Mouse (Mus musculus) inflammation-experienced regulatory T-cells, adult 6 months (primary cell): ENCODE data around the gene Plxna2. TPM values are rescaled to one million over a fixed set of nuclear protein-coding genes. Genes with fewer than 3 reads are reported as not detected.

Experiments used
- ATAC-seq: one replicate; pipeline ENCODE4 v1.8.0; 2017
- polyA plus RNA-seq, 3 experiments: library from polyadenylated mRNA; unstranded; fragments of 100-300 nt; shearing (Covaris generic); gene quantifications; one replicate each; pipeline ENCODE4 v1.2.1; 2017

Gene Plxna2
- under 1 TPM in 1 of 3 experiments, not detected in 2; 0.15 TPM for polyA plus RNA-seq

GRCm38 (mm10) chr1:194617918-194618317 lies at the start of gene Plxna2:
Gene Plxna2 (plus strand): TSS chr1:194618218.
- no peak for ATAC-seq

- no peak for ATAC-seq
These were observed 44.1 kb upstream of the Plxna2 start for GRCm38 (mm10) chr1:194573870-194574269.

DNA sequence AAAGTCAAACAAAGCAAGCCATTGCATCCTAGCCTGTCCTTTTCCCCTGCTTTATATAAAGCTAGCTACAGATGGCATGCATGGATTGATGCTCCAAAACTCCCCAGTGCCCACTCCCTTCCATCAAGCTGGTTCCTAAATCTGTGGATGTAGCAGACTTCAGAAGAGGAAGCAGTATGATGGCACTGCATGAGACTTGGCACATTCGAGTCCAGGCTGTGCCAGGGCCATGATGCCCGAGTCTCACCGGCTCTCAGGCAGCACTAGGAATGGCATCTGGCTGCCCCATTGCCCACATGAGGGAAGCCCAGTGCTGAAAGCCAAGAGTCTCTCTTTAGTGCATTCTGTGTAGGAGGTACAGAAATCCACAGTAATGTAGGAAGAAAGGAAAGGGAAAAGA lies 39.7 kb upstream of the Plxna2 start:
- no peak for ATAC-seq

- ATAC-seq = no peak
These were observed 37.5 kb upstream of the Plxna2 start for GRCm38 (mm10) chr1:194580539-194580938.

- no peak for ATAC-seq
These were observed 31.3 kb upstream of the Plxna2 start for GRCm38 (mm10) chr1:194586670-194587069.

DNA sequence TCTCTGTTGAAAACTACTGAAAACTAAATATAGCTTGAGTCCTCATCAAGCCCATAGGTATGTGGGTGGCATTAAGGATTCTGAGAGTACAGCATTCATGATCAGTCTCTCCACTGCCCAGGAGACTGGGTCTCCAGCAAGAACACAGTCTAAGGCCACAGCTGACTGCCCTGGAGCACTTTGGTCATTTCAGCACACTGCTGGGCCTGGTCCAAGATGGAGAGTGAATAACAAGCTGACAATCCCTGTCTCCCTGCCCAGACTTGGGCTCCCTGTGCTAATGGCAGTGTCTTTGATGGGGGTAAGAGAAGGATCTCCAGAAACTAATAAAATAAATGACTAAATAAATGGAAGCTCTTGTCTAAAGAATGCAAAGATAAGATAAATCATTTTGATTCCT lies 30.5 kb upstream of the Plxna2 start:
- no peak for ATAC-seq

DNA sequence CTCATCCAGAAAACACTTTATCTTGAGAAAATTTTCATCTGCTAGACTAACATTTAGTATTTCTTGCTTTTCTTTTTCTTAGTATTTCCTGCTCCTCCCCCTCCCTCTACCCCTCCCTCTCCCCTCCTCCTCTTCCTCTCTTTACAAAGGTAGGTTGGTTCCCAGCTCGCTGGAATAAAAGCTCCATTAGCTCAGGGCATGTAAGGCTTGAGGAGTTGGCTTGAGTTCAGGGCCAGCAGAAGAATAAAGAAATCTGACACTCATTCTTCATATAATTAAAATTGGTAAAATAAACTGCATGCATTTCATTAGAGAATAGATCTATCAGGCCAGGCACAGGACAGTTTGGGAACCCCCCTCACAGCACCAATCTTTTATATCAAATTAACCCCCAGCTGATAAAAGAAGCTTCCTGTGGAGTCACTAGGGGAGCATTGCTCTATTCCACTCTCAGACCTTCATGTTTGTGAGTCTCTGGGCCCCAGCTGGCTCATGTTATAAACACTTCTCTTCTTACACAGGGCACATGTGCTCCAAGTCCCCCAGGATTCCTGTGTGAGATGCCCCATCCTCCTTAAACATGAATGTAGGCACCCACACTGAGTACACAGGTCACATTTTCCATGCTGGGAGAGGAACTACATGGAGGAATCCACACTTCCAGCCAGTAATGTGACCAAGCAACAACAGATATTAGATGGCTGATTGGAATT lies 29.9 kb upstream of the Plxna2 start:
- no peak for ATAC-seq

GRCm38 (mm10) chr1:194588711-194589451 lies 29.1 kb upstream of the Plxna2 start:
- ATAC-seq = no peak

- ATAC-seq = no peak
These were observed 24.9 kb upstream of the Plxna2 start for GRCm38 (mm10) chr1:194593155-194593554.

DNA sequence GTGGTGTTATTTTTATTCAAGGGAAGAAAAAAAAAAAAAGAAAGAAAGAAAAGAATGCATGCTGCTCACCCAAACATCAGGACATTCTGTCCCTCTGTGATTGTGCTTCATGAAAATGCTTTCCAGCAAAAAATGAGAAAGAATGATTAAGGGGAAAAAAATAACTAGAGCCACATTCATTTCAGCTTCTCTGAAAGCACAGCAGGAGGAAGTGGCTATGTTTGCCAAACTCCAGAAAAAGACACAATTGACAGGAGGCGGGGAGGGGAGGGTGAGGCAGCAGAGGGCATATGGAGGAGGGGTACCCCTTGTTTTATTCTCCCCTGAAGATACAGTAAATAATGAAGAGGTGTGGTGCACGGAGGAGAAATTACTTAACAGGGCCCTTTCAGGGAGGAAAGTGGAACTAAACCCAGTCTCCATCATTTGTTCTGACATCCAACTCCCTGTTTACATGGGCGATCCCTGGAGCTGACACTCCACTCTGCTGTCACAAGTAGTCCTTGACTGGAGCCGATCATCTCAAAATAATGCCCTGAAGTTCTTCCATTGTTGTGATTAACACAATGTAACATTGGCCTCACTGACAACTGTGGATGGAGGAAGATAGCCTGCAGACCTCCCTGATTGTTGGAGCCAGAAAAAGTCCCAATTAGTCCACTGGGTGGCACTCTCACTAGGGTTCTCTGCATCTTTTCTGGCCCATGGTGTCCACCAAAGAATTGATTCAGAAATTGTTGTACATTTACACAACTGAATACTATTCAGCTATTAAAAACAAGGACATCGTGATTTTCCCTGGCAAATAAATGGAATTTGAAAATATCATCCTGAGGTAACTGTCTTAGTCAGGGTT lies 10.4 kb upstream of the Plxna2 start:
- no peak for ATAC-seq

GRCm38 (mm10) chr1:194610516-194610915 lies 7.5 kb upstream of the Plxna2 start:
- no peak for ATAC-seq

- no peak for ATAC-seq
These were observed 5.4 kb upstream of the Plxna2 start for GRCm38 (mm10) chr1:194612628-194613027.

DNA sequence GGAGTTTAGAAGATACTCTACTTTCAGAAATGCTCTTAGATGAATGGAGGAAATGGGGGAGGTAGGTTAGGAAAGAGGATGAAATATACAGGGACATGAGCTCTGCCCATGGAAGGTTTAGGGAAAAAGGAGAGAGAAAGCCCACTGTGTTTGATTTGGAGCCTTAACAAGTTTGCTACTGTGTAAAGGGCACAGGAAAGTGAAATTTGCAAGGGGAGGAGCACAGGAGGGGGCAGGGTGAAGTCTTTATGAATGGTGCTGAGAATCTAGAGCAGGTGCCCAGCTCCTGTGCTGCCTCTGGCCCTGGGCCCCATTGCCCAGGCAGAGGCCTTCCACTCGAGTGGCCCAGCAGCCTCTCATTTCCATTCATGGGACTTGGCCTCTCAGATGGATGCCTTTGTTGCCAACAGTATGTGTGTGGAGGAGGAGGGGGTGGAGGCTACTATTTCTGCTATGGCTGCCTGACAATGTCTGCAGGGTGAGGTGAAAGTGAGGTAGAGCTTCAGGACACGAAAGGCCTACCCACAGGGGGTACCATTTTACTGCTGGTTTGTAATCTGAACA lies 4.7 kb upstream of the Plxna2 start:
- no peak for ATAC-seq

DNA sequence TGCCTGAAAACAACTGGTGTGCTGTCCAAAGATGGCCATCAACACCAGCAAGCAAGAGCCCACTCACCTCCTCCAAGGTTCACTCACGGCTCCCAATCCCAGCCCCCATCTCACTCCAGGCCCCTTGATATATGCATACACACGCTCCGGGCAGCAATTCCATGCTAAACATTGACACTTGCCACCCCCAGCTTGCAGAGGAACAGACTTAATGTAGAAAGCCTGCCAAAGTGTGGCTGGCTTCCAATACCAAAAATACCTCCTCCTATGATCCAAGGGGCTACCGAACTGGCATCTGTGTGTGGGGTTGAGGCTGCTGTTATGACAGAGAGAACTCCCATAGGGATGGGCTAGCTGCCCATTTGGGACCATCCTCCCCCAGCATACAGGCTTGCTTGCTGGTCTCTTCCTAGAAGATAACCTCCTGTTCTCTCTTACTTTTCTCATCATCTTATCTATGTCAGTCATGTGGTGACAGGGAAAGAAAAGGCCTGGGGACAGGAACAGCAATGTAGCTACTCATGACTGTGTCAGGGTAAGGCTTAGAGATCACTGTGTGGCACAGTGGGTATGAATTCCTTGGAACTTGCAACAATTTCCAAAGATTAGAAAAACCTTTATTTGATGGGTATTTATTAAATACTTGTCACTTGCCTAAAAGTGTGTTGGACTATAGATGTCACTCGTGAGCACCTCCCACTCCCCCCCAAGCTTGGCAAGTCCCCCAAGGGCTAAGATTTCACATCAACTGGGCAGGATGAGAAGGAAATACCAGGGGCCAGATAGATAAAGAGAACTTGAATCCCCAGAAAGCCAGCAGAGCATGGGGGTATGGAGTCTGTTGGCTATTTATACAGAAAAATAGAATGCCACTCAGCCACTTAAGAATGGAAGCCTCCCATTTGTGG lies 3.8 kb upstream of the Plxna2 start:
- no peak for ATAC-seq

GRCm38 (mm10) chr1:194616136-194616535 lies 1.9 kb upstream of the Plxna2 start:
- ATAC-seq = no peak

GRCm38 (mm10) chr1:194618841-194619311 lies 858 bp downstream of the Plxna2 start:
- ATAC-seq = no peak

- no peak for ATAC-seq
These were observed 1.6 kb downstream of the Plxna2 start for GRCm38 (mm10) chr1:194619353-194620244.

GRCm38 (mm10) chr1:194620245-194620991 lies 2.4 kb downstream of the Plxna2 start:
- ATAC-seq = no peak

GRCm38 (mm10) chr1:194622174-194622573 lies 4.2 kb downstream of the Plxna2 start:
- ATAC-seq = no peak

GRCm38 (mm10) chr1:194622677-194623076 lies 4.7 kb downstream of the Plxna2 start:
- ATAC-seq = no peak
